Mouse (Mus musculus): ENCODE results near the gene Timm22. TPM values are rescaled to one million over a fixed set of nuclear protein-coding genes. Genes with fewer than 3 reads are reported as not detected.

The Timm22 gene
- polyA plus RNA-seq (2017; shearing (Covaris generic)) = 10 to 100 TPM; 52.1 to 72.8 TPM

DNA sequence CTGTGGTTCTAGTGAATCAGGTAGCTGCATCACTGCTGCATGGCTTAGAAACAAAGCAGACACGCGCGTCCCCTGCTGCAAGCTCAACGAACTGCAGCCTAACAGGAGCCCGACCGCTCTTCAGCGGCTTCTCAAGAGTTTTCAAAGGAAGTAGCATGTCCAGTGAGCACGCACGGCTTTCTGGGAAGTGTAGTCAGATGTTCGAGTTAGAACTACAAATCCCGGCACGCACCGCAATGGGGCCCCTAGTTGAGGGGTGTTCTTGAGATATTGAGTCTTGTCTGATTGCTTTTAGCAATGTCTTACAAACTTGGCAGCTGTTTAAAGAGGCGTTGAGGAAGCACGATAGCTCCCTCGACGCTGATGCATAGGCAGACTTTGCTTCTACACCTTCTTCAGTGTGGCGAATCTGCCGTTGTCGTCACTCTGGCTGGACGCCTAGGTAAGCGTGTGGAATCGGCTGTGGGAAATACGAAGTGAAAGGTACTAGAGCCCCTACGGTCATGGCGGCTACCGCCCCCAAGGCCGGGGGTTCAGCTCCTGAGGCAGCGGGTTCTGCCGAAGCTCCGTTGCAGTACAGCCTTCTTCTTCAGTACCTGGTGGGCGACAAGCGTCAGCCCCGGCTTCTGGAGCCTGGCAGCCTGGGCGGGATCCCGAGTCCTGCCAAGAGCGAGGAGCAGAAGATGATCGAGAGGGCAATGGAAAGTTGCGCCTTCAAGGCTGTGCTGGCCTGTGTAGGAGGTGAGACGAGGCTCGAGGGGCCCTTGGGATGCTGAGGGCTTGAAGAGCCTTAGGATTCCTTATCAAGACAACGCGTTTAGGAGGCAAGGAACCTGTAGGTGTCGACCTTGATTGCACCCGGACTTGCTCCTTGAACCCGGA lies at the start of gene Timm22:
Gene Timm22, plus strand, starts transcription at position 251 of the 882 bp plus-strand sequence.
- ATAC-seq = peak; percentile 98

DNA sequence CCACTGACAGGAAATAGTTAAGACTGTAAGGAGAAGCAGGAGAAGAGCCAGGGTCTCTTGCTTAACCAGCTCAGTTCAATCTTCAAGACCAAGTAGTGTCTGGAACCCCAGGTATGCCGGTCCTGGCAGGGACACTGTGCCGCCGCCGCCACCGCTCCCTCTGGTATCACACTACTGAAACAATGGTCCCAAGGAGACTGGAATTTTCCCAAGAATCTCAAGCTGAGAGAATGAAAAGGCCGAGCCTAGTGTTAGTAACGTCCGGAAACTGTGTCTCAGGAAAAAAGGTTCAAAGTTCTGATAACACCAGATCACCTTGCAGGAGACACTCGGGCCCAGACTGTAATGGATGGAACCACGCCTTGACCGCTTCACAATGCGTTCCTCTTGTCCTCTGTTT lies 49.3 kb upstream of the Timm22 start:
- ATAC-seq = no peak

DNA sequence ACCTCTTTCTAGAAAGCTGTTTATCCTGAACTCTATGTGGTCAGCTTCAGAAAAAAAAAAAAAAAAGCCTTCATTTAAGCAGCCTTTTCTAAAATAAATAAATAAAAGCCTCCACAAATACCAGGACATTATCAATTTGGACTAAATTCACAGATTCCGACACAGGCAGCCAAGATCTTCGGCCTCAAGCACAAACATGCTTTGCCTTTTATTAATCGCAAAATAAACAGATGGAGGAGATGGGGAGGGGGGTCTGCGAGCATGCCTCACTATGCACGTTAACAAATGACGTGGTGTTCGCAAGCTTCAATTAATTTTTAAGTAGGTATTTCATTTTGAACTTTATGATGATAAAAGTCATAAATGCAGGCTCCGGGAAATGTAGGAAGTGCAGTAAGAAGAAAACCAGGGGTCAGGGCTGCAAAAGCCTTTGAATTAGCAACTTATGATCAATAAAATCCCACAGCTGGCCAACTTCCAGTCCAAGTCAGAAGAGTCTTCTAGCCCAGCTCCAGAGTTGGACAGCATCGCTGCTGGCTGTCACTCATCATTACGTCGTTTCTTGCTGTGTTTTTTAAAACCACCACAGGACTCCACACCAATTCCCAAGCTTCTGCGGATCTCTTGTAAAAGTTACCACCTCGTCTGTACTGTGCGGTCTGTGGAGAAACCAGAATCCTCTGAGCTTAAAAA lies 48.0 kb upstream of the Timm22 start:
- ATAC-seq = no peak

DNA sequence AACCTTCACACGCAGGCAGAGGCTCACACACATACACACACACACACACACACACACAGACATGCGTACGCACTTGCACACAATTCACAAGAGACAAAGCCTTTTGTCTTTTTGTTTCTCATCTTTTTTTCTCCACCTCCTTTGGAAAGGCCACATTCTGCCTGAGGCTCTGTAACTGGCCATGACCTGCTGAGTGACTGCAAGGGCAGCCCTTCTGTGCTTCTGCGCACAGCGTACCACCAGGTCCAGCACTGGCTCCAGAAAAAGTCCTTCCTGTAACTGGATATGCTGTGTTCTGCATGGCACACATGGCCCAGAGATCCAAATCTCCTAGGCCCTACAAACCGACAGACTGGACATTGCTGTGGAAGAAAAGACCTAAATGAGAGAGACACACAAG lies 46.5 kb upstream of the Timm22 start:
- ATAC-seq = no peak

DNA sequence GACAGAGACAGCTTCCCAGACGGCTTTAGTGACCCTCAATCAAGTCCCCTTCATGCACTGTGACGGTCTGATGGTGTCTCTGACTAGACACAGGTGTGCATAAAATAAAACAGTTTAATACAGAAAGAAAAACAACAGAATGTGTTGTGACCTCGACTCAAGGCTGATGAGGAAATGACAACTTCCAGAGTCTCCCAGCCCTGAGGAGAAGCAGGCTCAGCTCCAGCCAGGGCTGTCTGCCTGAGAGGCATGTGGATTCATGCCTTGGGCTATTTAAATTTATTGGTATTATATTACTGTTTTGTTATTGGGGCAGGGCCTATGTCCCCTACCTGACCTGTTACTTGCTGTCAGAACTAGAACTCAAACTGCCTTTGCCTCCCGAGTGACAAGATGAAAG lies 45.3 kb upstream of the Timm22 start:
- ATAC-seq = no peak

DNA sequence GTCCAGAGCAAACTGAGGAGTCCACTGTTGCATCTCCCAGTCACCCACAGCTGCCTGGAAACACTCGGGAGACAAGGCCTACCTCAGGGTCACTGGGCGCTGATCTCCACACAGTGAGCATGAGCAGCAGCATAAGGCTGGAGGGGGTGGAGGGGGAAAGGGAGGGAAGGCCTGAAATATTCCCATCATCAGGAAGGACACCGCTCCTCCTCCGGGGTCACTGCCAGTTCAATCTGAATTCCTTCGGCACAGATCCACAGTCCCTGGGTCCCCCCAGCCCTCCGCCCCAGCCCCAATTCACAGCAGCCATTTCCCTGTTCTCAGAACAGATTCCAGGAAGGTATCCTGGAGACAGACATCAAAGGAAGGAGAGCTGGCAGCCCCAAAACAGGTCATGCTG lies 43.6 kb upstream of the Timm22 start:
- no peak for ATAC-seq

DNA sequence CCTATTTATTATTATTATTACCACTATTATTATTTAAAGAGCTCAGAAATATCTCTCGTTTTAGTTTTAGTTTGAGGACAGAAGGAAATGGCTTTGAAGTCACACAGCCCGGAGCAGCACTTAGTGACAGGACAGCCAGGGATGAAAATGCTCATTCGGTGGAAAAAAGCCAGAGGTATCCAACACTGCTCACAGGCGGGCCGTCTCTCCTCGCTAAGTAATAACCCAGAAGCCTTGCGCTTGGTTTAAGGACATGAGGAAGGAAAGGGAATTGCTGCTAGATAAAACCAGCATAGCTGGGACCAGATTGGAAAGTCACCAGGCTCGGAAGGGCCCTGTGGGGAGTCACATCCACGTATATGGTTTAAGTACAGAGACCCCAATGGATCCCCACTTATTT lies 43.1 kb upstream of the Timm22 start:
- no peak for ATAC-seq

DNA sequence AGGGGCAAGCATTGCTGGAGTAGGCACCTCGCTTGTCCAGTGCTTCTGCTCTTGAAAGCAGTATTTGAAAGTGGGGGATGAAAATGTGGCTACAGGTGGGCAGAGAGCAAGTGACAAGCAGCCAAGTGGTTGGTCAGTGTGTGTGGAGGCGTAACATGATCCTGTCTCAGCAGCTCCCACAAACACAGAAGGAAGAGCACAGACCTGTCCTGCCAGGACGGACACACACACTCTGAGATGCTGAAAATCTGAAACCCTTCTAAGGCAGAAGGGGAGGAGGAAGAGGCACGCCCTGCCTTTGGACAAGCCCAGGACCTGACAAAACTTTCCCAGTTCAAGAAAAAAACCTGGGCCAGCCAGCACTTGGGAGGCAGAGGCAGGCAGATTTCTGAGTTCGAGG lies 42.7 kb upstream of the Timm22 start:
- ATAC-seq = no peak

DNA sequence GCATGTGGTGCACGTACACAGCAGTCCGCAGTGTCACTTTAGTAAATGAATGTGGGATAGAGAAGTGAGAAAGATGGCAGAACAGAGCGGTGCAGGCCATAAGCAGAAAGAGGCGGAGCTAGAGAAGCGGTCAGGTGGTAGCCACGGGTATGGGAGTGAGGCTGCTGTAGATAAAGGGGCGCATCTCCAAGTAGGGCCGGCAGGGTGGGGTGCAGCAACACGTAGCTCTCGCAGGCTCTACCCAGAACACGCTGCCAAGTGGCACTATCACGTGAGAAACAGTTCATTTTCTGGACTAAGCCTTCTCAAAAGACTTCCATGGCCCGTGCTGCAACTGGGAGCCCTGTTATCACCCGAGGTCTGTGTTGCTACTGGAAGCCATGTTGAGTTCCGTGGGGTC lies 40.0 kb upstream of the Timm22 start:
- no peak for ATAC-seq

DNA sequence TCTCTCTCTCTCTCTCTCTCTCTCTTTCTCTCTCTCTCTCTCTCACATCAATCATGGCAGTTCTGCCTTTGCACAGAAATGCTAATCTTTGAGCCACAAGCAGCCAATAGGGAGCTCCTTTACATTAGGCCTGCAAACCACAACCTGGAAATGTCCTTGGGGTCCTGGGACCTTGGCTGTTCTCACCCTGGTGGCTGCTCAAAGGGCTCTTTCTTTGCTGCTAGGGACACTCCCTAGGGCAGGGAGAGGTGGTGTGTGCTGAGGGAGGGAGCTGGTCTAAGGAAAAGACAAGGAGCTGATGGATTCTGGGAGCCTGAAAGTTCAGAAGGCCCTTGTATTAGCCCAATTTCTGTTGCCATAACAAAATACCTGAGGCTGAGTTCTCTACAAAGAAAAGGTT lies 36.3 kb upstream of the Timm22 start:
- ATAC-seq = no peak

DNA sequence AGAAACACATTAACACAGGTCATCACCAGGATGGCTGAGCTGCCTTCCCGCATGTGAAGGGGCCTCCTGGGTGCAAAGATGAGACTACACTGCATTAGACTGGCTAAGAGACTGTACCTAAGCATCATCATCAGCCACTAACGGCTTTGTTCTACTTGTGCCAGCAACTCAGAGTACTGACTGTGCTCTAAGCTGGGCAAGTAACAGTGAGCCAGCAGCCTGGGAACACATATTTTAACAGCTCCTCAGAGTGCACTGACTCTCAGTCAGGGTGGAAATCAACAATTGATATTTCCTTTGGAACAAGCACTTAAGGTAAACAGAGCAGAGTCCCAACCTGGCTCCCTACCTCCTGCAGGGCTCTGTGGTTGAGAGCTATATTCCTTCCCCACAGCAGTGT lies 34.6 kb upstream of the Timm22 start:
- no peak for ATAC-seq

DNA sequence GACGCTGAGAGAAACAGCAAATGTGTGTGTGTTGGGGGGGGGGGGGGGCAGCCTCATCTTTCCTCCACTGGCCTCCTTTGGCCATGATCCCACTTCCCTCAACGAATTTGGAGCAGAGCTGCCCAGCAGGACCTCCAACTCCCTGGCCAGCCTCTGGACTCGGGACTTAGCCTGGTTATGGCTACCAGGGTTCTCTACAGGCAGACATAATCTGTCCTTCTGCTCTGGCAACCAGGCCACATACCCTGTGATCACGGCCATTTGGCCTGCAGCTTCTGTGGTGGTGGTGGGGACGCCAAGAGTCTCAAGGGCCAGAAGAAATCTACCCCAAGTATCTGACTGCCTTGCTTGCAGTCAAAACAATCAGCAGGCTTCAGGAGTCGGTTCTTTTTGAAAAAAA lies 34.2 kb upstream of the Timm22 start:
- ATAC-seq = no peak

DNA sequence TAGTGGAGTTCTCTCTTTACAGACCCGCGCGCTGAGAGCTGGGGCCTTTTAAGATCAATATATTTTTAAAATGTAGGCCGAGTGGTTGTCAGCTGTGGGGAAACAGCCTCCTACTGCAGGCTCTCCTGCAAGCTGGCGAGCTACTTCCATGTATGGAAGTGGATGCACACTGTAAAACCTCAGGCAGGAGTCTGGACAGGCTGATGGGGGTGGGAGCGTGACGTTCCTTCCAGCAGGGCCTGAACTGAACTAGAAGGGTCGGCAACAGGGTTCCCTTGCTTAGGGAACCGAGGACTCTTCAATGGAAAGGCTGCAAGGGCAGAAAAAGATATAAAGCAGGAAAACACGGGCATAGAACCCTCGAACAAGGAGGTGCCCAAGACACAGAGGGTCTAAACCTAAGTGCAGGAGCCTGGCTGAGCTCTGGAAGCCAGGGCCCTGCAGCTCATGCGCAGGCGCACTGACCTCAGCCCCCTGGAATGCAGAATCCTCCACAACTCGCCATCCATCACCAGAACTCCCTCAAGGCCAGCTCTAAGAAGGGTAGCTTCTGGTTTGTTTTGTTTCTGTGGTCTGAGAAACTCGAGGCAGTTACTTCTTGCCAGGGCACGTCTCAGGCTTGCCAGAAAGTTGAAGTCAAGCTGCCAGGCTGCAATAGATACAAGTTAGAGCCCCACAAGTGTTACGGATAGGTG lies 32.1 kb upstream of the Timm22 start:
- no peak for ATAC-seq

DNA sequence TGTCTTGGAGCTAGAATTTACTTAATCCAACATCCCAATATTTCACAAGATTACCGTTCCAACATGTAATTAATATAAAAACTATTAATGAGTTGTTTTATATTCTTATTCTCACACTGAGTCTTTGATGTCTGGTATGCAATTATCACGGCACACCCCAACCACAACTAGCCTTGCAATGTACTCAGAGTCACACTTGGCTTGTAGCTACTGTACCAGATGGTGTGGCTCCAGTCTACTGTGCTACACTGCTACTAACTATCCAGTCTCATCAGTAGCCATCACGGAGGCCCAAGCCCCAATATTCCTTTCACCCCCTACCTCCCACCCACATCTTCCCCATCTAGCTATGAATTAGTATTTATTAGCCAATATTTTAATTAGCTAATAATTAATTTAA lies 30.3 kb upstream of the Timm22 start:
- no peak for ATAC-seq

DNA sequence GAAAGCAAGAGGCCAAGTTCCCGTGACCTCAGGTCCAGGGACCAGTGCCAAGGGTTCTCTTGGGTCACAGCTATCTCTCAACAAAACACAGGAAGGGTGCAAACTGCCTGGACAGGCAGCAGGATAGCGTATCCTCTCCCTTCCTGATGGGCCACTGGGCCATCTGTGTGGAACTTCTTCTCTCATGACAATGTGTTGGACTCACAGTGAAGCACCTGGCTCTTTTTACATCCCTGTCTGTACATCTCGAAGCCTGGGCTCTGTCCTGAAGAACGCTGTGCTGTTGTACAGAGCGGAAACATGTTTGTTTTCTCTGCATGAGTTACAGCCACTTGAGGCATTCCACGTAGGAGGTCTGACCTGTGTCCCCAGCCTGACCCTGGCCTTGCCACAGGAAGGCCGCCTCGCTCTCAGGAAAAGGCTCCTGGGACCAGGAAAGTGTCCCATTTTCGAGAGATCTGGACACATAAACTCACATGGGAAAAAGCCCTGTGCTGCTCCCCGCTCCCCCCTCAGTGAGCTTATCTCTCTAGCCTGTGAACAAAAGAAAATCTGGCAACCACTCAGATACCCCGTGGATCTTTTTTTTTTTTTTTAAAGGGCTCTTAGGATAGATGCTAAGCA lies 26.7 kb upstream of the Timm22 start:
- ATAC-seq = no peak

DNA sequence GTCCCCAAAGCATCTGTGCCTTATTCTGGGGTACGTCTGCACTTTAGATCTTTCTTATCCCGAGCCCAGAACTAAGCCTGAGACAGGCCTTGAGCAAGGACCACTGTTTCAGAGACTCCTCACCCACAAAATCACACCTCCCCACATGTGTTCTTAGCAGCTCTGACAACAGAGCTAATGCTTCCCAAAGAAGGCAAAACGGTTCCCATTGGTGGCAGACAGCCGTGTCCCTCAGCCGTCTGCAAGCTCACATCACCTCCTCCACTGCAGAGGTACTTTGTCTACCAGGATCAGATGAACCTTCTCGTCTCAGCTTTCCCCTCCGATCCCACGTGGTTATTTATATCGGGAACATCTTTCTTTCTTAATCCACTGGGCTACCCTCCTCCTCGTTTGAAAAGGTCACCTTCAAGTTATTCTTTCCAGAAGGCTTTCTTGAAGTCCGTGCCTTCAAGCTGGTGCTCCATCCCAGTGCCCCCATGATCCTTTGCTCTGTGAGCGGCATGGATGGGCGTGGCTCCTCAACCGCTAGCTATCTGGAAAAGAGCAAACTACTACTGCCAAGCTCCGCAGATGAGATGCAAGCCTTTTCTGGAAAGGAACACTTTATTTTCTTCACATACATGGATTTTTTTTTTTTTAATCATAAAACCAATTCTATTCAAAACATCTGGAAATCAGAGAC lies 25.4 kb upstream of the Timm22 start:
- ATAC-seq = no peak

DNA sequence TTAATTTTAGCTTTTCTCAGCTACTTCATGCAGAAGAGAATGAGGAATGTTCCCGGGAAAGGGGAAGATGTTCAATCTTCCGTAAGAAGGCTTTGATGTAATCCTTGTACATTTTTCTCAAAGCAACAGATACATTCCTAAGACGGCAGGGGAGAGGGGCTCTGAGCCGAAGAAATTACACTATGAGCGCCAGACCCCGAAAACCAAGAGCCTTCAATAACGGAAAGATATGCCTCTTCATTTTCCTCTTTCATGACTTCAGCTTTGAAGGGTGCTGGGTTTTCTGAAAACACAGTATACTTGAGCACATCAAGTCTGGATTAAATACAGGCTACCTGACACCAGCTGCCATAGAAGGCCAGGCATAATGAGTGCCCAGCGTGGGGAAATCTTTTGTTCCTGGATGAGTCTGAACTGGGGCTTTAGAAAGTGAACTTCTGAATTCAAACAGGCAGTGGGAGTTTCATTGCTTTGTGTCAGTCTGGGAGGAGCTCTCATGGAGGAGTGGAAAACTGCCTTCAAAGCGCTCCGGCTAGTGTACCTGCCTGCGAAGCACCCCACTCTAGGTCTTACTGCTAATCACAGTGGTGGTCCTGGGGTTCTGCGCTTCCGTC lies 23.9 kb upstream of the Timm22 start:
- no peak for ATAC-seq

DNA sequence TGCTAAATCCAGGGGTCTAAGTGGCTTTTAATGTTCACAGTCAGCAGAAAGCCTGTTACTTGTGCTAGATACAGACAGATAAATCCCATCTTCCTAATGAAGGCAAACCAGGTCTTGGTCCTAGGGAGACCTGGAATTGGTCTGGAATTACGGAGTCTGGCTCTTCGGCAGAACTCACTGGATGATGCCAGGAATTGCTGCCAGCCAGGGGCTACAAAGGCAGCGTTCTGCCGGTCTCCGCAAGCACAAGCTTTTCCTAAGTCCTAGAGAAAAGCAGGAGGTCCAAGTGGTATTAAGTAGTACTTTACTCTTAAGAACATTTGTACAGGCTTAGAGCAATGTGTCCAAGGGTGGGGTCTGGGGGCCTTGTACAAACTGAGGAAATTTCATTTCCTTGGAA lies 22.4 kb upstream of the Timm22 start:
- no peak for ATAC-seq

DNA sequence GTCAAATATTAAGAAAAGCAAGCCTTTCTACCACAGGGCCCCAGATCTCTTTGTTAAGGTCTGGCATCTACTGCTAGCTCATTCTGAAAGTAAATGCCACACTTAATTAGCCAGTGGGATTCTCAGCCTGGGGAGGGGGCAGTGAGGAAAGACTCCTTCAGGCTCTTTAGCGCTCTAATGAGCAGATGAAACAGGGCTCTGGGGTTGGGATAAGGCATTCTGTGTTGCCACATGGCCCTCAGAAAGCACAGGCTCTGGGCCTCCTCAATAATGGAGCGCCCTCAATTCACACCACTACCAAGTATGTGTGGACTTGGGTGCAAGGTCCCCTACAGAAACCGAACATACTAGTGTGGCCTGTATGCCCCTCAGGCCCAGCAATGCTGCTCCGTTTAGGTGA lies 21.7 kb upstream of the Timm22 start:
- no peak for ATAC-seq

DNA sequence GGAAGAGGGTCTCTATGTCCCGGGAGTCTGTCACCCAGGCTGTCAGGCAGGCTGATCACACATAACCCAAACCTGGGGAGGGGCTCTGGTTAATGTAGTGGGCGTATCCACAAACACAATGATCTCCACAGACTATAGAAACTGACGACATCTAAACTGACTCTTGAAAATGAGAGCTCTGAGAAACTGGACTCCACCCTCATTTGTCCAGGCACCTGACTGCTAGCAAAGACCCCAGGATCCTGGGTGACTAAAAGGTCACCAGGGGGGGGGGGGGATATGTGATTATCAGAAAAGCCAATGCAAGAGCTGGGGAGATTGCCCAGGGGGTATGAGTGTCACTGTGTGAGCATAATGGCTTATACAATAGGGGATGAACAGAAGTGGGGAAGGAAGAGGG lies 21.0 kb upstream of the Timm22 start:
- no peak for ATAC-seq

DNA sequence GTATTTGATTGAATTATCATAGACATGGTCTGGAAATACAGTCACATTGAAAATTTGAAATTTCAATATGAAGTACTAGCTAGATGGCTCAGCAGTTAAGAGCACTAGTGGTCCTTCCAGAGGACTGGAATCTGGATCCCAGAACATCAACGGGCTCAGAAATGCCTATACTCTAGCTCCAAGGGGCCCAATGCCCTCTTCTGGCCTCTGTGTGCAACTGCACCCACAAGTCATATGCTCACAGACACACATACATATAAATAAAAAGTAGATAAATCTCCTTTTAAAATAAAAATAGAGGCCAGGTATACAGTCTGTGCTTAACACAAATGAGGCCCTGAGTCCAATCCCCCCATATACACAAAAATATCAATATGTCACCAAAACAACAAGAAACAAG lies 19.7 kb upstream of the Timm22 start:
- no peak for ATAC-seq

DNA sequence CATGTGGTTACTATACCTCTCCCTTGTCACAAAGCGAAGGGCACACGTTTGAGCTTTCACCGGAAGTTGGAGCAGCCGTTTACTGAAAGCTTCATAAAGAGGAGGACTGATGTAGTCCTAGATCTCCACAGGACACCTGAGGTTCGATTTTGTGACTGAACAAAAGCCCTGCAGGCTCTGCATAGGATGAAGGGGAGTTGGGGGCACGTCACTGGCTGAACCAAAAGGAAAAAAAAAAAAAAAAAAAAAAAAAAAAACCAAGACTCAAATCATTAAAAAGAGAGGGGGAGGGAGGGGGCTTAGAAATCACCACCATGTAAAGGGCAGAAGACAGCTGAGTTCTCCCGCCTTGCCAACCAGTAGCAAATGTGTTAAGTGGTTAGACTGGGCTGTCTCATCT lies 18.0 kb upstream of the Timm22 start:
- ATAC-seq = no peak
